Comparison of ENCODE assay signal across 8 mouse cellular contexts in genomic region chr5:44101231-44102110, GRCm38 (mm10). TPM values are rescaled to one million over a fixed set of nuclear protein-coding genes. Genes with fewer than 3 reads are reported as not detected.
DNase-seq lines count a peak whose midpoint lies in the region; ATAC-seq lines count a peak whose summit lies in the region.

Prom1 (minus strand) TSS chr5:44102032.

- DNase-seq in layer of hippocampus, adult 11-12 months (ENCODE audit: low spot score): peak; percentile 6
- no peak for DNase-seq in layer of hippocampus, adult 9-11 months
- no peak for DNase-seq in left cerebral cortex, postnatal 25 days (ENCODE audit: low spot score in 2 of 2)
- DNase-seq in testis, postnatal 14 days (ENCODE audit: low spot score): peak; percentile 7

- peaks cover 2% of the 10 kb centered on the region; the same call in 1 of the 2 replicates for H3K4me1 ChIP-seq in brown adipose tissue, adult 24 weeks (ENCODE audit: control insufficient read depth, insufficient read depth, insufficient read length, low read length)
- peaks cover 36% of the 10 kb centered on the region for H3K4me1 ChIP-seq in forebrain, embryonic 12.5 days
- H3K4me1 ChIP-seq in hindbrain, embryonic 13.5 days (replicated peaks): peaks cover 26% of the 10 kb centered on the region

- H3K27me3 ChIP-seq in forebrain, embryonic 12.5 days: no peaks in the 10 kb centered on the region
- H3K27me3 ChIP-seq in hindbrain, embryonic 13.5 days: no peaks in the 10 kb centered on the region

- no peaks in the 10 kb centered on the region for H3K9me3 ChIP-seq in forebrain, embryonic 12.5 days
- peaks cover 3% of the 10 kb centered on the region; the same call in 1 of the 2 replicates for H3K9me3 ChIP-seq in hindbrain, embryonic 13.5 days

- peak within 1 kb of the TSS; percentile 86 for H3K4me2 ChIP-seq in forebrain, embryonic 12.5 days
- peak within 1 kb of the TSS; percentile 90 for H3K4me2 ChIP-seq in hindbrain, embryonic 13.5 days

- under 1% methylated on average over 44 of the region's 44 CpGs for WGBS in forebrain, embryonic 12.5 days
- under 1% methylated on average over 44 of the region's 44 CpGs for WGBS in hindbrain, embryonic 13.5 days

- ATAC-seq in forebrain, embryonic 12.5 days (ENCODE audit: low FRiP score): peak; percentile 75
- ATAC-seq in hindbrain, embryonic 13.5 days (ENCODE audit: low FRiP score): peak; percentile 71
- ATAC-seq in megakaryocyte-erythroid progenitor cell, adult 5-6 weeks (replicated peaks; ENCODE audit: low FRiP score, low TSS enrichment, poor library complexity, severe bottlenecking): 0 out of 2 replicates have a peak, but pooled peaks have one; percentile 26

- H3K27ac ChIP-seq in brown adipose tissue, adult 24 weeks (replicated peaks; ENCODE audit: low read depth, low read length): no peak within 1 kb of the TSS
- peak within 1 kb of the TSS; percentile 96 for H3K27ac ChIP-seq in forebrain, embryonic 12.5 days
- H3K27ac ChIP-seq in hindbrain, embryonic 13.5 days: peak within 1 kb of the TSS; percentile 86

- H3K4me3 ChIP-seq in brown adipose tissue, adult 24 weeks (ENCODE audit: insufficient read depth, low read depth, low read length): peak within 1 kb of the TSS; percentile 22
- H3K4me3 ChIP-seq in forebrain, embryonic 12.5 days (replicated peaks): peak within 1 kb of the TSS; percentile 80
- H3K4me3 ChIP-seq in hindbrain, embryonic 13.5 days: peak within 1 kb of the TSS; percentile 72

- intact Hi-C loops in left cerebral cortex, postnatal 25 days (cut with DNase I): loop anchor here (5.0 kb wide), 1 partner anchor 264 kb away; no protein-coding TSS in a partner anchor

- no peaks in the 10 kb centered on the region for H3K36me3 ChIP-seq in forebrain, embryonic 12.5 days (replicated peaks)
- H3K36me3 ChIP-seq in hindbrain, embryonic 13.5 days: no peaks in the 10 kb centered on the region

- H3K9ac ChIP-seq in forebrain, embryonic 12.5 days: peak within 1 kb of the TSS; percentile 92
- peak within 1 kb of the TSS; percentile 86 for H3K9ac ChIP-seq in hindbrain, embryonic 13.5 days

RNA-seq across cellular contexts. Expression of gene Prom1, which starts in this region (rescaled TPM):
- polyA plus RNA-seq in brown adipose tissue, adult 24 weeks (2012; ENCODE audit: insufficient read depth, insufficient read length, missing spikeins): not detected in 2 replicates
- polyA plus RNA-seq in forebrain, embryonic 12.5 days (2016; fragmentation: Nextera tagmentation; extraction: Ambion mirVana): 102 and 109 TPM in 2 replicates
- 41.9 and 47.1 TPM in 2 replicates for polyA plus RNA-seq in hindbrain, embryonic 13.5 days (2015; fragmentation: Nextera tagmentation; extraction: Ambion mirVana)
- total RNA-seq in left cerebral cortex, postnatal 25 days (2021): 10 to 100 TPM; 15.9 to 20.5 TPM
- 2.3 TPM in 1 of 2 replicates, not detected in the other for total RNA-seq in megakaryocyte-erythroid progenitor cell, adult 5-6 weeks (2014; fragmentation: Nextera tagmentation)
- total RNA-seq in megakaryocyte-erythroid progenitor cell, adult 5-6 weeks (2017): 0.28 TPM in 1 of 2 replicates, not detected in the other

Comparison
In these comparisons a context has a peak if more than half of its experiments do, and no peak if none do; other contexts are left out.
1. RNA of gene Prom1 (total RNA-seq): 15.9 to 20.5 TPM in left cerebral cortex, postnatal 25 days; 0.28 to 2.3 TPM in megakaryocyte-erythroid progenitor cell, adult 5-6 weeks; every median in the first group is over 4 times any median in the second.
2. RNA of gene Prom1 (polyA plus RNA-seq): 102 to 109 TPM in forebrain, embryonic 12.5 days and 41.9 to 47.1 TPM in hindbrain, embryonic 13.5 days; not detected in brown adipose tissue, adult 24 weeks; every median in the first group is over 10 times any median in the second.
3. DNase-seq: peak in layer of hippocampus, adult 11-12 months (single experiment) and testis, postnatal 14 days (single experiment); none in layer of hippocampus, adult 9-11 months (single experiment) and left cerebral cortex, postnatal 25 days (0 of 2).
4. H3K4me3 ChIP-seq: peak in every context shown above with its lines; median percentile 80 in forebrain, embryonic 12.5 days; 72 in hindbrain, embryonic 13.5 days; 22 in brown adipose tissue, adult 24 weeks.
5. Peak in every context shown above with its lines, with median percentiles within 50 percentile points of each other: ATAC-seq.